ENCODE assay signal across 26 mouse cellular contexts in genomic region chr3:122485699-122486098, GRCm38 (mm10).
DNase-seq lines count a peak whose midpoint lies in the region; TF ChIP-seq lines count a peak whose summit lies in the region.
"Had no signal": no experiment of that assay in that cellular context is flagged by ENCODE, and none has a peak within 500 bp of the region (broad histone marks: within the 10 kb centered on the region; RNA-seq: fewer than 3 reads in every experiment).

No protein-coding gene starts in this region.

- intact Hi-C loops in gastrocnemius, adult 2 months (cut with DNase I), result no loop called here
- intact Hi-C loops in left cerebral cortex, adult 2 months (cut with DNase I), result no loop called here

- 48% methylated on average over 4 of the region's 4 CpGs for WGBS in olfactory bulb, adult 2 months
- WGBS in cerebellum, adult 2 months, result 94% methylated on average over 4 of the region's 4 CpGs

- TF ChIP-seq POLR2A in olfactory bulb, adult 2 months (IDR thresholded peaks at IDR 0.05; ENCODE audit: insufficient read depth, low read depth, low read length), result no peak
- TF ChIP-seq POLR2A in cerebellum, adult 2 months (IDR thresholded peaks at IDR 0.05; ENCODE audit: borderline replicate concordance, insufficient read depth, low read length), result no peak

- TF ChIP-seq CTCF in gastrocnemius, adult 2 months (IDR thresholded peaks at IDR 0.05), result no peak
- TF ChIP-seq CTCF in left cerebral cortex, adult 2 months (IDR thresholded peaks at IDR 0.05), result no peak
- no peak for TF ChIP-seq CTCF in olfactory bulb, adult 2 months (IDR thresholded peaks at IDR 0.05; ENCODE audit: insufficient read depth, low read depth, low read length)
- TF ChIP-seq CTCF in cerebellum, adult 2 months (IDR thresholded peaks at IDR 0.05; ENCODE audit: borderline replicate concordance, insufficient read depth, low read depth, low read length), result no peak

- no peaks in the 10 kb centered on the region; the same call in 1 of the 2 replicates for H3K27me3 ChIP-seq in cerebellum, adult 2 months (ENCODE audit: control insufficient read depth, insufficient read depth, low read length)
- H3K27me3 ChIP-seq: embryonic facial prominence, embryonic 15.5 days; forebrain, embryonic 12.5 days; forebrain, embryonic 15.5 days; hindbrain, embryonic 12.5 days; hindbrain, embryonic 15.5 days; intestine, embryonic 15.5 days had no signal

- H3K27ac ChIP-seq in gastrocnemius, adult 2 months, result peak overlapping the region; percentile 82
- H3K27ac ChIP-seq in left cerebral cortex, adult 2 months, result peak overlapping the region; percentile 88
- H3K27ac ChIP-seq in brown adipose tissue, adult 24 weeks (replicated peaks; ENCODE audit: low read depth, low read length), result peak overlapping the region; percentile 52; the same call in 1 of the 2 replicates
- H3K27ac ChIP-seq in olfactory bulb, adult 2 months (ENCODE audit: insufficient read depth, low read depth, low read length), result peak overlapping the region; percentile 72
- H3K27ac ChIP-seq in cerebellum, adult 2 months (ENCODE audit: insufficient read depth, low read length), result no peak overlapping the region
- H3K27ac ChIP-seq: embryonic facial prominence, embryonic 12.5 days; embryonic facial prominence, embryonic 15.5 days; forebrain, embryonic 12.5 days; forebrain, embryonic 15.5 days; heart, embryonic 15.5 days; hindbrain, embryonic 12.5 days; hindbrain, embryonic 15.5 days; intestine, embryonic 15.5 days had no signal

- no peak overlapping the region for H3K4me3 ChIP-seq in gastrocnemius, adult 2 months
- no peak overlapping the region for H3K4me3 ChIP-seq in left cerebral cortex, adult 2 months
- no peak overlapping the region for H3K4me3 ChIP-seq in brown adipose tissue, adult 24 weeks (ENCODE audit: insufficient read depth, low read depth, low read length)
- H3K4me3 ChIP-seq in olfactory bulb, adult 2 months (ENCODE audit: insufficient read depth, low read depth, low read length), result no peak overlapping the region
- no peak overlapping the region for H3K4me3 ChIP-seq in cerebellum, adult 2 months (replicated peaks; ENCODE audit: insufficient read depth, low read depth, low read length)
- H3K4me3 ChIP-seq: embryonic facial prominence, embryonic 12.5 days; embryonic facial prominence, embryonic 15.5 days; forebrain, embryonic 12.5 days; forebrain, embryonic 15.5 days; heart, embryonic 12.5 days; heart, embryonic 15.5 days; hindbrain, embryonic 12.5 days; hindbrain, embryonic 15.5 days; intestine, embryonic 15.5 days had no signal

- peaks cover 28% of the 10 kb centered on the region; the same call in 1 of the 2 replicates for H3K4me1 ChIP-seq in brown adipose tissue, adult 24 weeks (ENCODE audit: control insufficient read depth, insufficient read depth, insufficient read length, low read length)
- peaks cover 32% of the 10 kb centered on the region for H3K4me1 ChIP-seq in olfactory bulb, adult 2 months (ENCODE audit: control insufficient read depth, insufficient read depth, low read length)
- no peaks in the 10 kb centered on the region for H3K4me1 ChIP-seq in cerebellum, adult 2 months (ENCODE audit: control insufficient read depth, insufficient read depth, low read length)

- DNase-seq in gastrocnemius, adult 2 months, result no peak
- DNase-seq in gastrocnemius, postnatal 25 days, result no peak
- no peak for DNase-seq in left cerebral cortex, adult 2 months (ENCODE audit: extremely low spot score in 1 of 2, low spot score in 2 of 2)
- no peak for DNase-seq in left cerebral cortex, adult 18-20 months (ENCODE audit: low spot score in 2 of 2)
- no peak for DNase-seq in cerebellum, adult 2 months
- no peak for DNase-seq in kidney, postnatal 14 days
- DNase-seq: adrenal gland, adult 2 months; adrenal gland, postnatal 25 days; cerebellum, adult 11-12 months; cerebellum, adult 9-10 months; cerebellum, postnatal 14 days; gastrocnemius, postnatal 10 days; heart, postnatal 10 days; heart, postnatal 36 days; kidney, adult 18-20 months had no signal
